Mouse (Mus musculus) kidney, postnatal 0 days (tissue): ENCODE measurements at regions not wholly inside any gene's neighbourhood (a gene's known extent, or its start where the extent isn't known, plus 50 kb on each side); places are given as distances from the start of the nearest gene placed in this dataset.

Experiments
- ATAC-seq: fragments of 200-750 bp; cut with Nextera tagmentation; replicated peaks from 2 replicates; pipeline ENCODE4 v1.8.0; 2017; ENCODE audit warnings: low read depth, moderate number of reproducible peaks, moderate TSS enrichment, moderate library complexity; ENCODE audit not compliant: low FRiP score
- DNase-seq: peaks from one replicate; pipeline ENCODE4 v3.0.0-alpha.2; 2016; ENCODE audit warnings: low spot score
- H3K27ac ChIP-seq: fragments of 300-500 bp; sonication (generic); 2 replicates; pipeline ENCODE4 v1.5.1; 2014; ENCODE audit warnings: mild to moderate bottlenecking
- H3K27me3 ChIP-seq: fragments of 300-500 bp; sonication (generic); 2 replicates; pipeline ENCODE4 v1.6.1; 2014; ENCODE audit warnings: low read length, mixed read lengths; ENCODE audit not compliant: insufficient read depth
- H3K36me3 ChIP-seq: fragments of 300-500 bp; sonication (generic); 2 replicates; pipeline ENCODE4 v1.6.1; 2014; ENCODE audit warnings: low read length, mixed read lengths; ENCODE audit not compliant: insufficient read depth
- H3K4me1 ChIP-seq: fragments of 300-500 bp; sonication (generic); replicated peaks from 2 replicates; pipeline ENCODE4 v1.6.1; 2014; ENCODE audit warnings: antibody characterized with exemption, low read length, mixed read lengths; ENCODE audit not compliant: insufficient read depth
- H3K4me2 ChIP-seq: fragments of 300-500 bp; sonication (generic); 2 replicates; pipeline ENCODE4 v1.6.1; 2014; ENCODE audit warnings: mild to moderate bottlenecking, low read length, moderate library complexity, mixed read lengths
- H3K4me3 ChIP-seq: fragments of 300-500 bp; sonication (generic); replicated peaks from 2 replicates; pipeline ENCODE4 v1.5.1; 2014; ENCODE audit warnings: low read depth, low read length
- H3K9ac ChIP-seq: fragments of 300-500 bp; sonication (generic); 2 replicates; pipeline ENCODE4 v1.6.1; 2014; ENCODE audit warnings: low read depth, low read length
- H3K9me3 ChIP-seq: fragments of 300-500 bp; sonication (generic); replicated peaks from 2 replicates; pipeline ENCODE4 v1.6.1; 2016; ENCODE audit warnings: low read length, inconsistent platforms, mixed read lengths
- CTCF ChIP-seq: IDR thresholded peaks from 2 replicates; pipeline ENCODE4 v1.5.1; 2016; ENCODE audit warnings: antibody characterized with exemption, low read depth, mild to moderate bottlenecking, moderate library complexity
- WGBS: fragments of 180-500 bp; shearing (Covaris S2); extraction: QIAGEN DNeasy Blood & Tissue Kit; methylation state at CpG from one replicate; pipeline ENCODE4 v1.1.7; 2014; 5-methylcytosine and 5-hydroxymethylcytosine counted together

GRCm38 (mm10) chr12:10878791-10879190, 272.1 kb downstream of the Kcns3 start:
- DNase-seq (no peak), ATAC-seq (no peak)
- no peak overlapping the region for H3K27ac ChIP-seq
- H3K4me2 ChIP-seq: no peak overlapping the region
- no peaks in the 10 kb centered on the region for H3K4me1 ChIP-seq
- H3K36me3 ChIP-seq: no peaks in the 10 kb centered on the region
- no peak for TF ChIP-seq CTCF
- H3K4me3 ChIP-seq: no peak overlapping the region
- H3K9me3 ChIP-seq: no peaks in the 10 kb centered on the region
- H3K27me3 ChIP-seq: no peaks in the 10 kb centered on the region
- H3K9ac ChIP-seq: no peak overlapping the region

- no peak for DNase-seq
- Histone ChIP-seq H3K9me3 (no peaks in the 10 kb centered on the region), H3K4me2 (no peak overlapping the region), H3K27me3 (no peaks in the 10 kb centered on the region), H3K4me1 (no peaks in the 10 kb centered on the region), H3K9ac (no peak overlapping the region), H3K4me3 (no peak overlapping the region), H3K27ac (no peak overlapping the region), H3K36me3 (no peaks in the 10 kb centered on the region)
- ATAC-seq: no peak
- 81% methylated on average over 9 of the region's 9 CpGs for WGBS
- TF ChIP-seq CTCF: no peak
Observed at GRCm38 (mm10) chr12:10874589-10875554, 276.0 kb downstream of the Kcns3 start.

DNA sequence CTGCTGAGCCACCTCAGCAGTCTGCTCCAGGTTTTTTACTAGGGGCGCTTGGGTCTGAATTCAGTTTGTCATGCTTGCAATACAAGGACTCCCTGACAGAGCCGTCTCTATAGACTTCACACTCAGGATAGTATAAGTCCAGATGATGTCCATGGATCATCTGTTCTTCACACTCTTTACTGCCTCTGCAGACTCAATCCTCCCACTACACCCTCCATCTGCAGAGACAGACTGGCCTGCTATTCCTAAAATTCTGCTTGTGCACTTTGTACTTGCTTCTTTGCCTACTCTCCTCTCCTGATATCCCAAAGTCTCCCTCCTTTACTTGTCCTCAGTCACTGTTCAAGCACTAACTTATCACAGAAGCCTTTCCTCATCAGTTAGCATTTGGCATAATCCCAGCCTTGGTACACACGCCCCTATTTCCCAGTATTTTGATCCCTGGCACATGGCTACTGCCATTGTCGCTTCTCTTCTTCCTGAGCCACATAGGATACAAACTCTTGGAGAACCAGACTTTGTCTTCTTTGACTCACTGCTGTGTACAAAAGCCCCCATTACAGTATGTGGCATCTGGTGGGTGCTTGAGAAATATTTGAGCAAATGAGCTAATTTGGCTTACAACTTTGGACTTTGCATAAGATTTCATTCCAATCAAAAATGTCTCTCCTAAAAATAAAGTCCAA, 277.0 kb downstream of the Kcns3 start:
- WGBS: 82% methylated on average over 4 of the region's 4 CpGs
- no peak for TF ChIP-seq CTCF
- H3K4me1 ChIP-seq: no peaks in the 10 kb centered on the region
- H3K9ac ChIP-seq: no peak overlapping the region
- H3K4me3 ChIP-seq: no peak overlapping the region
- H3K4me2 ChIP-seq: no peak overlapping the region
- DNase-seq: no peak
- no peaks in the 10 kb centered on the region for H3K9me3 ChIP-seq
- H3K27ac ChIP-seq: no peak overlapping the region
- H3K27me3 ChIP-seq: no peaks in the 10 kb centered on the region
- ATAC-seq: no peak
- no peaks in the 10 kb centered on the region for H3K36me3 ChIP-seq

DNA sequence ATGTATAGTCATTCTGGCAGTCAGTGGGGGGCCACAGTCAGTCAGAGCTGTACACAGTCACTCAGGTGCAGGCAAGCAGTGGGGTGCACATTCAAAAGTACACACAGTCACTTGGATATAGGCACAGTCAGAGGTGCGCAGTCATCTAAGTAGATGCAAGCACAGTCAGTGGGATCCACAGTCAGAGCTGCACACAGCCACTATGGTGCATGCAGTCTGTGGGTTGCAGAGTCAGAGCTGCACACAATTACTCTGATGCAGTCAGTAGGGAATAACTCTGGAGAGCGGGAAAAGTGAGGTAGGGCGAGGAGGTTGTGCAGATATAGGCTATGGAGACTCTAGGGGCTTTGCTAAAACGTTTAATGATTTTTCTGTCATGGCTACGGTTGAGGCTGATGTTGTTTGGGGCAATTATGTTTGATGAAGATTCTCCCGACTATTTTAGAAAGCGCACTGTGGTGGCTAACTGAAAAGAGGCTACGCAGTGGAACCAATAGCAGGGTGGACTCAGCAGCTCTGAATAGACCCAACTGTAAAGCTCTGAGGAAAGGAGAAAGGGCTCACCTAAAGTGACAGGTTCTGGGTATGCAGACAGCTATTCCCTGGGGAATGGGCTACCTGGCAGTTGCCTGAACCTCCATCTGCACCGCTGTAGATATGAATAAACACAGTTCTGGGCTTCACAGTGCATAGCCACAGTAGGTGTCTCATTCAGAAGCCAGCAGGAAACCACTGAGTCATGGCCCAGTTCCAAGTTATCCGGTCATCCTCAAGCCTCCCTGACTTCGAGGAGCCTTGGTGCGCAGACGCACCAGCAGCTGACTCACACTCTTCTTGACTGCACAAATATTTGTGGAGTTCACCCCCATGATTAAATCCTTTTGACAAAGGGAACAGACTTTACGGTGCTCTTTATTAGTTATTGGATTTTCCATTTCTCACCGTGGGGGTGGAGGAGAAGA, 282.9 kb downstream of the Kcns3 start:
- H3K4me1 ChIP-seq: no peaks in the 10 kb centered on the region
- no peak overlapping the region for H3K9ac ChIP-seq
- no peak overlapping the region for H3K27ac ChIP-seq
- WGBS: 82% methylated on average over 15 of the region's 15 CpGs
- ATAC-seq (no peak), DNase-seq (no peak)
- no peak overlapping the region for H3K4me2 ChIP-seq
- H3K36me3 ChIP-seq: no peaks in the 10 kb centered on the region
- no peak for TF ChIP-seq CTCF
- H3K4me3 ChIP-seq: no peak overlapping the region
- H3K27me3 ChIP-seq: no peaks in the 10 kb centered on the region
- no peaks in the 10 kb centered on the region for H3K9me3 ChIP-seq

- Histone ChIP-seq H3K27ac (no peak overlapping the region), H3K4me1 (no peaks in the 10 kb centered on the region), H3K4me3 (no peak overlapping the region), H3K27me3 (no peaks in the 10 kb centered on the region), H3K36me3 (no peaks in the 10 kb centered on the region), H3K9ac (no peak overlapping the region), H3K4me2 (no peak overlapping the region), H3K9me3 (no peaks in the 10 kb centered on the region)
- no peak for TF ChIP-seq CTCF
- ATAC-seq (no peak), DNase-seq (no peak)
- WGBS: 75% methylated on average over 3 of the region's 3 CpGs
Observed at GRCm38 (mm10) chr12:10866907-10867538, 283.8 kb downstream of the Kcns3 start.
